Mouse (Mus musculus) embryonic facial prominence, embryonic 13.5 days (tissue): ENCODE results near the gene Ralgapa2. TPM values are rescaled to one million over a fixed set of nuclear protein-coding genes. Genes with fewer than 3 reads are reported as not detected.
A peak's percentile ranks its signal among the peaks of the same experiment; 100 is the strongest.

Experiments
- ATAC-seq: fragments of 200-750 bp; cut with Nextera tagmentation; 2 replicates; pipeline ENCODE4 v1.8.0; 2017; ENCODE audit warnings: low read depth; ENCODE audit not compliant: insufficient number of reproducible peaks, insufficient read depth, low FRiP score, low TSS enrichment
- H3K27ac ChIP-seq: fragments of 300-500 bp; sonication (generic); 2 replicates; pipeline ENCODE4 v1.5.1; 2015; ENCODE audit warnings: moderate library complexity, mild to moderate bottlenecking, inconsistent platforms
- H3K27me3 ChIP-seq: fragments of 300-500 bp; sonication (generic); 2 replicates; pipeline ENCODE4 v1.6.1; 2015; ENCODE audit warnings: mild to moderate bottlenecking, inconsistent platforms
- H3K36me3 ChIP-seq: fragments of 300-500 bp; sonication (generic); 2 replicates; pipeline ENCODE4 v1.6.1; 2015; ENCODE audit warnings: mild to moderate bottlenecking, inconsistent platforms
- H3K4me1 ChIP-seq: fragments of 300-500 bp; sonication (generic); 2 replicates; pipeline ENCODE4 v1.6.1; 2015; ENCODE audit warnings: inconsistent platforms
- H3K4me2 ChIP-seq: fragments of 300-500 bp; sonication (generic); 2 replicates; pipeline ENCODE4 v1.6.1; 2015; ENCODE audit warnings: moderate library complexity, mild to moderate bottlenecking, inconsistent platforms
- H3K4me3 ChIP-seq: fragments of 300-500 bp; sonication (generic); 2 replicates; pipeline ENCODE4 v1.5.1; 2015; ENCODE audit warnings: mild to moderate bottlenecking, inconsistent platforms
- H3K9ac ChIP-seq: fragments of 300-500 bp; sonication (generic); 2 replicates; pipeline ENCODE4 v1.6.1; 2015; ENCODE audit warnings: mild to moderate bottlenecking, inconsistent platforms
- H3K9me3 ChIP-seq: fragments of 300-500 bp; sonication (generic); 2 replicates; pipeline ENCODE4 v1.6.1; 2016; ENCODE audit warnings: inconsistent platforms
- WGBS: fragments of 180-500 bp; shearing (Covaris S2); methylation state at CpG from one replicate; pipeline ENCODE4 v1.1.7; 2015; ENCODE audit warnings: mixed read lengths; 5-methylcytosine and 5-hydroxymethylcytosine counted together
- polyA plus RNA-seq: library from polyadenylated mRNA; unstranded; fragments of >200 nt; fragmentation: Nextera tagmentation; extraction: Ambion mirVana; gene quantifications from 2 replicates; pipeline ENCODE4 v1.2.1, GENCODE M21; 2015

Ralgapa2 gene
- polyA plus RNA-seq, 1 experiment from 2014 or later: 8.1 TPM

DNA sequence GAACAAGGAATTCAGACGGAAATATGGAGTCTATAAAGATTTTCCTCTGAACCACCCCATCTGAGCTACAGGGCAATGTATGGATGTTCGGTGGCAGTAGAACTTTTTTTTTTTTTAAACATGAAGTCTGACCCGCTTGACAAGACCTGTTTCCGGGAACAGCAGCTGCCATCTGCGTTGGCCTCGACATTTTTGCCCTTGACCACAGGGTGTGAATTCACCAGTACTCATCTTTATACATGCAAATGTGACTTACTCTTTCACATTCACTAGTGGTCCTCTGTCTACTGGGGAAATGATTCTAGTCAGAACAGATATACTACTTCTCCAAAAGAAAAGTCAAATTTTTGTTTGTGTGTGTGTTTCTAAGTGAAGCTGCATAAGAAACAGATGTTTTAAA is 286.3 kb downstream of the Ralgapa2 start:
- H3K27ac ChIP-seq: no peak overlapping the region
- H3K9me3 ChIP-seq: no peaks in the 10 kb centered on the region
- H3K4me3 ChIP-seq: no peak overlapping the region
- 5% methylated on average over 6 of the region's 6 CpGs for WGBS
- no peak overlapping the region for H3K4me2 ChIP-seq
- no peak overlapping the region for H3K9ac ChIP-seq
- peaks cover 26% of the 10 kb centered on the region for H3K4me1 ChIP-seq
- no peaks in the 10 kb centered on the region for H3K36me3 ChIP-seq
- H3K27me3 ChIP-seq: peaks cover 83% of the 10 kb centered on the region
- no peak for ATAC-seq

DNA sequence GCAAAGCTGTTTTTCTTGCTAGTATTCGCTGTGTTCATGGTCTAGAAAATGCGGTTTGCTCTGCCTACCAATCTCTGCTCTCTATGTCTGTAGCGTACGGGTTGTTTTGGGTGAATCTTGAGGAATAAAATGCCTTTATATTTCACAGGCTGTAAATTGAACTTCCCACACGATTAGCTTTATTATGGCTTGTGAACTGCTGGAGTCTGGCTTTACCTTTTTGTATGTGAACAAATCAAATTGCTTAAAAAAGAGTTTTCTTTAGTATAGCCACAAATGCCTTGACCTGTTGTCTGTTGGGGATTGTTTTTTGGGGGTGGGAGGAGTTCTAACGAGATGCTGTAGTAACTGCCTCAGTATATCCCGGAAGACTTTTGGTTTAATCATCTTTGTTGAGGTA is 288.0 kb downstream of the Ralgapa2 start:
- peak overlapping the region; percentile 95 for H3K4me2 ChIP-seq
- H3K9me3 ChIP-seq: no peaks in the 10 kb centered on the region
- H3K4me3 ChIP-seq: peak overlapping the region; percentile 57
- H3K4me1 ChIP-seq: peaks cover 31% of the 10 kb centered on the region
- no peaks in the 10 kb centered on the region for H3K36me3 ChIP-seq
- H3K27ac ChIP-seq: no peak overlapping the region
- 10% methylated on average over 7 of the region's 7 CpGs for WGBS
- no peak overlapping the region for H3K9ac ChIP-seq
- ATAC-seq: no peak
- peaks cover 97% of the 10 kb centered on the region for H3K27me3 ChIP-seq

DNA sequence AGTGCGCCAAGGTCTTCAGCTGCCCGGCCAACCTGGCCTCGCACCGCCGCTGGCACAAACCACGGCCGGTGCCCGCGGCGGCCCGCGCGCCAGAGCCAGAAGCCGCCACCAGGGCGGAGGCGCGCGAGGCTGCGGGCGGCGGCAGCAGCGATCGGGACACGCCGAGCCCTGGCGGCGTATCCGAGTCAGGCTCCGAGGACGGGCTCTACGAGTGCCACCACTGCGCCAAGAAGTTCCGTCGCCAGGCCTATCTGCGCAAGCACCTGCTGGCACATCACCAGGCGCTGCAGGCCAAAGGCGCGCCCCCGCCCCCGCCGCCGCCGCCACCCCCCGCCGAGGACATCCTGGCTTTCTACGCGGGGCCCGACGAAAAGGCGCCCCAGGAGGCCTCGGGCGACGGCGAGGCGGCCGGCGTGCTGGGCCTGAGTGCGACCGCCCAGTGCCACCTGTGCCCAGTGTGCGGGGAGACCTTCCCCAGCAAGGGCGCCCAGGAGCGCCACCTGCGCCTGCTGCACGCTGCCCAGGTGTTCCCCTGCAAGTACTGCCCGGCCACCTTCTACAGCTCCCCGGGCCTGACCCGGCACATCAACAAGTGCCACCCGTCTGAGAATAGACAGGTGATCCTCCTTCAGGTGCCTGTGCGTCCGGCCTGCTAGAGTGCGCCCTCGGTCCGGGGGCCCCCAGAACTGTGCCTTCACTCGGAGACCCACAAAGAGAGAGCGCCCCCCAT is 288.8 kb downstream of the Ralgapa2 start:
- no peaks in the 10 kb centered on the region for H3K9me3 ChIP-seq
- under 1% methylated on average over 75 of the region's 75 CpGs for WGBS
- peaks cover 97% of the 10 kb centered on the region for H3K27me3 ChIP-seq
- H3K4me3 ChIP-seq: peak overlapping the region; percentile 57
- no peaks in the 10 kb centered on the region for H3K36me3 ChIP-seq
- H3K27ac ChIP-seq: no peak overlapping the region
- H3K9ac ChIP-seq: peak overlapping the region; percentile 68
- no peak for ATAC-seq
- peaks cover 36% of the 10 kb centered on the region for H3K4me1 ChIP-seq
- H3K4me2 ChIP-seq: peak overlapping the region; percentile 95

DNA sequence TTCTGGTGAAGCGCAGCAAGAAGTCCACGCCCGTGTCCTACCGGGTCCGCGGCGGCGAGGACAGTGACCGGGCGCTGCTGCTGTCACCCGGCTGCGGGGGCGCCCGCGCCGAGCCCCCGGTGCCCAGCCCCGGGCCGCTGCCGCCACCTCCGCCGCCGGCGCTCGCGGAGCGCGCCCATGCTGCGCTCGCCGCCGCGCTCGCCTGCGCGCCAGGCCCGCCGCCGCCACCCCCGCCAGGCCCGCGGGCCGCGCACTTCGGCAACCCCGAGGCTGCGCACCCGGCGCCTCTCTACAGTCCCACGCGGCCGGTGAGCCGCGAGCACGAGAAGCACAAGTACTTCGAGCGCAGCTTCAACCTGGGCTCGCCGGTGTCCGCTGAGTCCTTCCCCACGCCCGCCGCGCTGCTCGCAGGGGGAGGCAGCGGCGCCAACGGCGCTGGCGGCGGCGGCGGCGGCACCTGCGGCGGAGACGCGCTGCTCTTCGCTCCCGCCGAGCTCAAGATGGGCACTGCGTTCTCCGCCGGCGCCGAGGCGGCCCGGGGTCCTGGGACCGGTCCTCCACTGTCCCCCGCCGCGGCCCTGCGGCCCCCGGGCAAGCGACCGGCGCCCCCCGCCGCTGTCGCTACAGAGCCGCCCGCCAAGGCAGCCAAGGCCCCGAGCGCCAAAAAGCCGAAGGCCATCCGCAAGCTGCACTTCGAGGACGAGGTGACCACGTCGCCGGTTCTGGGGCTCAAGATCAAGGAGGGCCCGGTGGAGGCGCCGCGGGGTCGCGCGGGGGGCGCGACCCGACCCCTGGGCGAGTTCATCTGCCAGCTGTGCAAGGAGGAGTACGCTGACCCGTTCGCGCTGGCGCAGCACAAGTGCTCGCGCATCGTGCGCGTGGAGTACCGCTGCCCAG is 289.6 kb downstream of the Ralgapa2 start:
- WGBS: under 1% methylated on average over 91 of the region's 133 CpGs
- Histone ChIP-seq H3K27ac (0 out of 2 replicates have a peak overlapping the region, but pooled peaks have one; percentile 4), H3K27me3 (peaks cover 97% of the 10 kb centered on the region), H3K4me2 (peak overlapping the region; percentile 95), H3K4me1 (peaks cover 43% of the 10 kb centered on the region), H3K9ac (peak overlapping the region; percentile 68), H3K4me3 (peak overlapping the region; percentile 57), H3K9me3 (no peaks in the 10 kb centered on the region), H3K36me3 (no peaks in the 10 kb centered on the region)
- peak; percentile 17; the same call in 1 of the 2 replicates for ATAC-seq

DNA sequence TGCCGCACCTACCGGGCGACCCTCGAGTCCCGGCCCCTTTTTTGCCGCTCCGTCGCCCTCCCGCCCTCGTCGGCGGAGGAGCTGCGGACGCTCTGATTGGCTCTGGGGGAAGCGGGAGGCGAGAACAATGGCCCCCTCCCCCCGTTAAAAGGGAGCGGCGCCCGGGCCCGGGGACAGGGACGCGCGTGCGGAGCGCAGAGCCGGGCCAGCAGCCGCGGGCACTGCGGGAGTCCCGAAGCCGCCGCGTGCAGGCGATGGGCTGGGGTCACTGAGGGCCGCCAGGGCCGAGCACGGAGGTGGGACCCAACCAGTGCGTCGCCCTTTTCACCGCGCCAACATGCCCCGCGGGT is 290.2 kb downstream of the Ralgapa2 start:
- H3K36me3 ChIP-seq: no peaks in the 10 kb centered on the region
- peaks cover 43% of the 10 kb centered on the region for H3K4me1 ChIP-seq
- H3K27me3 ChIP-seq: peaks cover 96% of the 10 kb centered on the region
- peak overlapping the region; percentile 68 for H3K9ac ChIP-seq
- no peaks in the 10 kb centered on the region for H3K9me3 ChIP-seq
- H3K4me2 ChIP-seq: peak overlapping the region; percentile 95
- H3K4me3 ChIP-seq: peak overlapping the region; percentile 57
- WGBS: 0% methylated on average over 43 of the region's 44 CpGs
- H3K27ac ChIP-seq: no peak overlapping the region
- ATAC-seq: peak; percentile 22; the same call in 1 of the 2 replicates

DNA sequence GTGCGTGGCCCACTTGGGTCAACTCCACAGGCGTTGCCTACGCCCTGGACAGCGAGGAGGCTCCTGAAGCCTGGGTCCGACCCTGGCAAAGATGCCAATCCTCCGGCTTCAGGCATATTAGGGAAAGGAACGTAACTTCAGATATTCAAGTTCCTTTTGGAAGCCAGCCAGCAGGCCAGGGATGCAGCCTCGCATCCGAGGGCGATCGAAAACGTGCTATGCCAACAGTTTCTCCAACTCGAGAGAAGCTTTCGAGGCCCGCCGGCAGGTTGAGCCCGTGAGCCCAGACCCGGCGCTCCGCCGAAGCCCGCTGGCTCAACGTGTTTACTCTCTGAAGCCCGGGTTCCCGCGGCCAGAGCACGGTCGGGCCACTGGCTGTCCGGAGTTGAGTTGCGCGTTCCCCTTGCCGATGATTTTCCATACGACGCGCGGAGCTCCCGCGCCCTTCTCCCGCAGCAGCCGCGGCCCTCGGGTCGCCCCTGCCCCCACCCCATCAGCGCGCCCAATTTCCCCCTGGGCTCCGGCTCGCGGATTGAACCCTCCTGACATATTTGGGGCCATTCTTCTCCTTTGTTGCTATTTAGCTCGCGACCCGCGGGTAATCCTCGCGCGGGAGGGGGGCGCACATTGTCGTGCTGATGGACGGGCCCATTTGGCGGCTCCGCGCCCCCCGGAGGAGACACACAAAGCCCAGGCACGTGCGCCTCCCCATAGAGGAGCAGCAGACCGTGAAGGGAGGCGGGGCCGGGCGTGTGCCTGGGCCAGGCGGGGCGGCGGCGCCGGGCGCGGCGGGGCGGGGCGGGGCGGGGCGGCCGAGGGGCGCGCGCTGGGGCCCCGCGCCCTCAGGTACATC is 290.8 kb downstream of the Ralgapa2 start, which contains the start of gene Insm1:
Gene Insm1, plus strand, starts transcription at position 846 of the 853 bp plus-strand sequence.
- Histone ChIP-seq H3K9me3 (no peaks in the 10 kb centered on the region), H3K36me3 (no peaks in the 10 kb centered on the region), H3K9ac (peak within 1 kb of the TSS; percentile 68), H3K27ac (0 out of 2 replicates have a peak within 1 kb of the TSS, but pooled peaks have one; percentile 4), H3K4me3 (peak within 1 kb of the TSS; percentile 57), H3K27me3 (peaks cover 95% of the 10 kb centered on the region), H3K4me1 (peaks cover 43% of the 10 kb centered on the region), H3K4me2 (peak within 1 kb of the TSS; percentile 95)
- ATAC-seq: peak; percentile 60
- WGBS: under 1% methylated on average over 84 of the region's 86 CpGs

DNA sequence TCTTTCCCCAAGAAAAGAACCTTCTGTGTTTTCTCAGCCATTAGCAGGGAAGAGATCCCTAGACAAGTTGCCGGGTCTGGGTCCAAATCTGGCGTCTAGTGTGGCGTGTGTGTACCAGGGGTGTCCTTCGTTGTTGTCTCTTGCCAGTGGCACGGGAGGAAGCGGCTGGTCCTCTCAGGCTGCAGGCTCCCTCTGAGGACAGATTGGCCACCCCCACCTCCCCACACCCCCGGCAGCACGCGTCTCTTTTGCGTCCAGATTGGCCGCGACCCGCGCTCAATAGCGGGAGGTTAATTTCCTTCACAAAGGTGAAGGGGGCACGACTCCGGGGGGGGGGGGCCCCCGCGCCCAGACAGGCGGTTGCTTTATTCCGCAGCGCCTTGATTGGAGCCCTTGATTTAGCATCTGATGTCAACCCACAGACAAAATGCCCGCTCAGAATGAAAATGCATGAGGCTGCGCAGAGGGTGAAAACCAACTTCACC is 291.5 kb downstream of the Ralgapa2 start:
- no peaks in the 10 kb centered on the region for H3K9me3 ChIP-seq
- peak overlapping the region; percentile 57 for H3K4me3 ChIP-seq
- 0 out of 2 replicates have a peak overlapping the region, but pooled peaks have one; percentile 36 for H3K9ac ChIP-seq
- WGBS: under 1% methylated on average over 24 of the region's 24 CpGs
- ATAC-seq: no peak
- H3K4me1 ChIP-seq: peaks cover 43% of the 10 kb centered on the region
- H3K36me3 ChIP-seq: no peaks in the 10 kb centered on the region
- H3K4me2 ChIP-seq: peak overlapping the region; percentile 95
- no peak overlapping the region for H3K27ac ChIP-seq
- peaks cover 95% of the 10 kb centered on the region for H3K27me3 ChIP-seq

DNA sequence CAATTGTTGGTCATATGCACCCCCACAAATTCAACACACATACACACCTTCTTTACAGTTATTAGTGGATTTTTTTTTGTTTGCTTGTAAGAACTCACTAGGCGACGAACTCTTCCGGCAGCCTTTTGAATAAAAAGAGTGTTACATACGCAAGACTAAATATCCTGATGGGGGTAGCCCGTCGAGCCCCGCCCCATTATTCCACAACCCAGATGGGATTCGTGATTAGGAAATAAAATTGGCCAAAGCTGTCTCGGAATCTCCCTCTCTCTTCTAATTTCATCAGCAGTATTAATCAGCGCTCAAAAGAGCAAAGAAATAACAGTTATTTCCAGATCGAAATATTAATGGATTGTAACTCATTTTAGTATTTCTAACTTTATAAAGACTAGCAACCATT is 292.4 kb downstream of the Ralgapa2 start:
- Histone ChIP-seq H3K4me1 (peaks cover 43% of the 10 kb centered on the region), H3K27me3 (peaks cover 95% of the 10 kb centered on the region), H3K4me3 (no peak overlapping the region), H3K9me3 (no peaks in the 10 kb centered on the region), H3K36me3 (no peaks in the 10 kb centered on the region), H3K9ac (no peak overlapping the region), H3K27ac (no peak overlapping the region), H3K4me2 (no peak overlapping the region)
- 11% methylated on average over 11 of the region's 11 CpGs for WGBS
- ATAC-seq: no peak

DNA sequence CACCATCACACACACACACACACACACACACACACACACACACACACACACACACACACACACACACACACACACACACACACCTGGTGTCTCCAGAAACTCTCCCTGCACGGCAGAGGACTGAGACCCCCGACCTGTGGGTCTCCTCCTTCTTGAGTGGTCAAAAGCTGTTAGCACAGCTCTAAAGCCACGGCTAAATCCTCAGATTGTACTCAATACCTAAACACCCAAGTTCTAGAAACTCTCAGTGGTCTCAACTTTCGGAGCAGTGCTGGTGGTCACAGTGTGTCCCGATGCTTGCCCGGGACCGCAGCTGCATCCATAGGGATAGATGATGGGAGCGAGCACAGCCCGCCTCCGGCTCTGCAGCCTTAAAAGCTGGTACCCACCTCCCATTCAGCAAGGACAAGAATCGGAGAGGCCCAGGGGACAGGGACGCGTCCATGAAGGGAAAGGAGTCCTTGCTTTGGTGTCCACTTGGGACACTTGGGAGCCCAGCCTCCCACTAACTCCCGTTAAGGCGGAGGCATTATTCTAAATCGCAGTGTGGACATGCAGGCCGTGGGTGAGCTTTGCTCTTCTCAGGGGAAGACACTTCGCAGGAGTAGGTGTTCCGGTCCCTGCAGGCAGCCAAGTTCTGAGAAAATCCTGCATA is 293.1 kb downstream of the Ralgapa2 start:
- 2% methylated on average over 19 of the region's 19 CpGs for WGBS
- no peak for ATAC-seq
- peaks cover 43% of the 10 kb centered on the region for H3K4me1 ChIP-seq
- no peaks in the 10 kb centered on the region for H3K9me3 ChIP-seq
- H3K27ac ChIP-seq: no peak overlapping the region
- peak overlapping the region; percentile 57; the same call in 1 of the 2 replicates for H3K4me2 ChIP-seq
- peak overlapping the region; percentile 6 for H3K4me3 ChIP-seq
- H3K9ac ChIP-seq: no peak overlapping the region
- H3K27me3 ChIP-seq: peaks cover 93% of the 10 kb centered on the region
- no peaks in the 10 kb centered on the region for H3K36me3 ChIP-seq

DNA sequence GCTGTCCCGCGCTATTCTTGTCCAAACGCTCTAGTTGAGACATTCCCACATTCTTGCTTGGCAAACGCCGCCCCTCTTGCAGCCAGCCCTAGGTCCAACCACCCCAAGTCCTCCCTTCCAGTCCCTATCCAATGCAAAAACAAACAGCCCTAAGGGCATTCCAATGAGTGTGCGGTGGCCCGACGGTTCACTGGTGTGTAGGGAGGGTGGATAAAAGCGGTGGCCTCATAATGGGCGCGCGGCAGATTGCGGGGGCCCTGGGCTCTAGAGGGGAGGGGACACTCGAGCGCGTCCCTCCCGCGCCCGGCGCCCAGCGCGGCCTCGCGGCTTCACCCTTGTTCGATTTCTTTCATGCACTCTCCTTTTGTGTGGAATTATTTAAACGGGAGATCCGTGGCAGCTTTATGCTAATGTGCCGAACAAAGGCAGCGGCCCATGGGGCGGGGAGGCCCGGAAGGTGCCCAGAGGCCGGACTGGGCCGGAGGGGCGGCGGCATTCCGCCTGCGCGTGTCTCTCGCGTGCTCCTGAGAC is 293.9 kb downstream of the Ralgapa2 start:
- H3K9me3 ChIP-seq: no peaks in the 10 kb centered on the region
- peaks cover 38% of the 10 kb centered on the region for H3K4me1 ChIP-seq
- peak overlapping the region; percentile 35 for H3K4me3 ChIP-seq
- no peaks in the 10 kb centered on the region for H3K36me3 ChIP-seq
- H3K27me3 ChIP-seq: peaks cover 85% of the 10 kb centered on the region
- WGBS: 1% methylated on average over 40 of the region's 40 CpGs
- no peak overlapping the region for H3K27ac ChIP-seq
- no peak for ATAC-seq
- no peak overlapping the region; the same call in 1 of the 2 replicates for H3K9ac ChIP-seq
- peak overlapping the region; percentile 57 for H3K4me2 ChIP-seq
